Comparison of ENCODE assay signal across 8 mouse cellular contexts in genomic region chr13:23597957-23598356, GRCm38 (mm10). TPM values are rescaled to one million over a fixed set of nuclear protein-coding genes. Genes with fewer than 3 reads are reported as not detected.
DNase-seq lines count a peak whose midpoint lies in the region; ATAC-seq and TF ChIP-seq lines count a peak whose summit lies in the region.

No protein-coding gene starts in this region.

- no peak for ATAC-seq in hindbrain, embryonic 14.5 days (ENCODE audit: low FRiP score)
- ATAC-seq in hindbrain, embryonic 16.5 days = no peak
- peak; percentile 56 for ATAC-seq in megakaryocyte-erythroid progenitor cell, adult 5-6 weeks (replicated peaks; ENCODE audit: low FRiP score, low TSS enrichment, poor library complexity, severe bottlenecking)

- no peaks in the 10 kb centered on the region for H3K36me3 ChIP-seq in hindbrain, embryonic 14.5 days (replicated peaks; ENCODE audit: control insufficient read depth, insufficient read depth)
- H3K36me3 ChIP-seq in hindbrain, embryonic 16.5 days (ENCODE audit: control insufficient read depth, insufficient read depth, low read length) = no peaks in the 10 kb centered on the region
- no peaks in the 10 kb centered on the region for H3K36me3 ChIP-seq in heart, embryonic 10.5 days
- H3K36me3 ChIP-seq in testis, adult 2 months (ENCODE audit: control insufficient read depth, insufficient read depth, low read length) = no peaks in the 10 kb centered on the region

- H3K27ac ChIP-seq in hindbrain, embryonic 14.5 days = no peak overlapping the region
- no peak overlapping the region for H3K27ac ChIP-seq in hindbrain, embryonic 16.5 days (ENCODE audit: low read depth, low read length)
- H3K27ac ChIP-seq in cortical plate, adult 2 months (ENCODE audit: insufficient read depth, low read length) = no peak overlapping the region
- no peak overlapping the region for H3K27ac ChIP-seq in heart, embryonic 10.5 days
- H3K27ac ChIP-seq in testis, adult 2 months (ENCODE audit: control insufficient read depth, insufficient read depth, low read depth, low read length) = no peak overlapping the region

- DNase-seq in hindbrain, embryonic 14.5 days (ENCODE audit: low spot score) = peak; percentile 85
- peak; percentile 89 for DNase-seq in adipocyte (ENCODE audit: low spot score)
- DNase-seq in heart, embryonic 10.5 days (ENCODE audit: low spot score) = peak; percentile 85
- peak; percentile 61 to 88 for DNase-seq in layer of hippocampus, postnatal 25 days (ENCODE audit: extremely low spot score in 1 of 2, low spot score in 1 of 2)

- H3K27me3 ChIP-seq in hindbrain, embryonic 14.5 days (ENCODE audit: control insufficient read depth, insufficient read depth, low read length) = no peaks in the 10 kb centered on the region
- H3K27me3 ChIP-seq in hindbrain, embryonic 16.5 days (replicated peaks; ENCODE audit: control insufficient read depth, insufficient read depth, low read length) = no peaks in the 10 kb centered on the region
- no peaks in the 10 kb centered on the region for H3K27me3 ChIP-seq in heart, embryonic 10.5 days (ENCODE audit: insufficient read depth, poor library complexity, severe bottlenecking)
- no peaks in the 10 kb centered on the region for H3K27me3 ChIP-seq in testis, adult 2 months (ENCODE audit: control insufficient read depth, insufficient read depth, low read length)

- no peak overlapping the region for H3K4me2 ChIP-seq in hindbrain, embryonic 14.5 days (replicated peaks)
- H3K4me2 ChIP-seq in hindbrain, embryonic 16.5 days (ENCODE audit: low read length) = no peak overlapping the region

- no peak overlapping the region for H3K9ac ChIP-seq in hindbrain, embryonic 14.5 days
- H3K9ac ChIP-seq in hindbrain, embryonic 16.5 days (ENCODE audit: low read depth, low read length) = no peak overlapping the region

- TF ChIP-seq POLR2A in cortical plate, adult 2 months (IDR thresholded peaks at IDR 0.05; ENCODE audit: extremely low read depth, insufficient read depth, low read length) = no peak
- TF ChIP-seq POLR2A in testis, adult 2 months (IDR thresholded peaks at IDR 0.05; ENCODE audit: control insufficient read depth, low read depth, low read length) = no peak

- H3K9me3 ChIP-seq in hindbrain, embryonic 14.5 days (ENCODE audit: control insufficient read depth, low read length) = no peaks in the 10 kb centered on the region
- no peaks in the 10 kb centered on the region for H3K9me3 ChIP-seq in hindbrain, embryonic 16.5 days (ENCODE audit: control insufficient read depth, low read length)
- no peaks in the 10 kb centered on the region for H3K9me3 ChIP-seq in heart, embryonic 10.5 days

- no peaks in the 10 kb centered on the region for H3K4me1 ChIP-seq in hindbrain, embryonic 14.5 days (replicated peaks; ENCODE audit: control insufficient read depth, insufficient read depth, low read length)
- H3K4me1 ChIP-seq in hindbrain, embryonic 16.5 days (ENCODE audit: control insufficient read depth, insufficient read depth, low read depth, low read length) = no peaks in the 10 kb centered on the region
- no peaks in the 10 kb centered on the region for H3K4me1 ChIP-seq in cortical plate, adult 2 months (ENCODE audit: control insufficient read depth, insufficient read depth, low read length)
- peaks cover 8% of the 10 kb centered on the region; the same call in 1 of the 2 replicates for H3K4me1 ChIP-seq in heart, embryonic 10.5 days
- H3K4me1 ChIP-seq in testis, adult 2 months (ENCODE audit: control insufficient read depth, insufficient read depth, low read length) = no peaks in the 10 kb centered on the region

- TF ChIP-seq CTCF in cortical plate, adult 2 months (IDR thresholded peaks at IDR 0.05; ENCODE audit: extremely low read depth, insufficient read depth, low read length) = peak; percentile 67
- TF ChIP-seq CTCF in testis, adult 2 months (IDR thresholded peaks at IDR 0.05; ENCODE audit: control insufficient read depth, insufficient read depth, insufficient replicate concordance, low read depth, low read length) = peak; percentile 43; the same call in 1 of the 2 replicates

- H3K4me3 ChIP-seq in hindbrain, embryonic 14.5 days (replicated peaks; ENCODE audit: low read length) = no peak overlapping the region
- H3K4me3 ChIP-seq in hindbrain, embryonic 16.5 days (ENCODE audit: low read length) = no peak overlapping the region
- H3K4me3 ChIP-seq in cortical plate, adult 2 months (ENCODE audit: insufficient read depth, low read length) = no peak overlapping the region
- no peak overlapping the region for H3K4me3 ChIP-seq in heart, embryonic 10.5 days
- no peak overlapping the region for H3K4me3 ChIP-seq in testis, adult 2 months (ENCODE audit: control insufficient read depth, low read depth, low read length)

- 8% methylated on average over 9 of the region's 9 CpGs for WGBS in hindbrain, embryonic 14.5 days
- 9% methylated on average over 9 of the region's 9 CpGs for WGBS in hindbrain, embryonic 16.5 days
- 7% methylated on average over 9 of the region's 9 CpGs for WGBS in heart, embryonic 10.5 days

RNA-seq across cellular contexts. Expression of gene Hist1h4d, which starts 16.6 kb away (rescaled TPM):
- 29.1 and 37.2 TPM in 2 replicates for polyA plus RNA-seq in hindbrain, embryonic 14.5 days (2014; fragmentation: Nextera tagmentation; extraction: Ambion mirVana)
- 27.6 and 30.0 TPM in 2 replicates for polyA plus RNA-seq in hindbrain, embryonic 16.5 days (2015; fragmentation: Nextera tagmentation; extraction: Ambion mirVana)
- polyA plus RNA-seq in cortical plate, adult 2 months (2012; rRNA removed) = 4.4 and 8.9 TPM in 2 replicates
- 41.9 and 60.3 TPM in 2 replicates for polyA plus RNA-seq in heart, embryonic 10.5 days (2016; fragmentation: Nextera tagmentation; extraction: Ambion mirVana)
- total RNA-seq in layer of hippocampus, postnatal 25 days (2021) = 100 to 1,000 TPM; 129 to 153 TPM
- 470 and 507 TPM in 2 replicates for total RNA-seq in megakaryocyte-erythroid progenitor cell, adult 5-6 weeks (2014; fragmentation: Nextera tagmentation)
- total RNA-seq in megakaryocyte-erythroid progenitor cell, adult 5-6 weeks (2017) = 756 and 1,171 TPM in 2 replicates
- polyA plus RNA-seq in testis, adult 2 months (2012; rRNA removed) = 2.7 and 2.9 TPM in 2 replicates

RNA-seq across cellular contexts. Expression of gene Hist1h3d, which starts 22.4 kb away (rescaled TPM):
- polyA plus RNA-seq in hindbrain, embryonic 14.5 days (2014; fragmentation: Nextera tagmentation; extraction: Ambion mirVana) = 1.4 and 2.2 TPM in 2 replicates
- polyA plus RNA-seq in hindbrain, embryonic 16.5 days (2015; fragmentation: Nextera tagmentation; extraction: Ambion mirVana) = 0.85 and 1.3 TPM in 2 replicates
- polyA plus RNA-seq in cortical plate, adult 2 months (2012; rRNA removed) = 2.6 and 3.0 TPM in 2 replicates
- 1.4 and 5.3 TPM in 2 replicates for polyA plus RNA-seq in heart, embryonic 10.5 days (2016; fragmentation: Nextera tagmentation; extraction: Ambion mirVana)
- 10 to 100 TPM; 10.0 to 14.4 TPM for total RNA-seq in layer of hippocampus, postnatal 25 days (2021)
- total RNA-seq in megakaryocyte-erythroid progenitor cell, adult 5-6 weeks (2014; fragmentation: Nextera tagmentation) = 123 and 185 TPM in 2 replicates
- total RNA-seq in megakaryocyte-erythroid progenitor cell, adult 5-6 weeks (2017) = 84.0 and 189 TPM in 2 replicates
- 0.98 and 1.1 TPM in 2 replicates for polyA plus RNA-seq in testis, adult 2 months (2012; rRNA removed)

RNA-seq across cellular contexts. Expression of gene Hist1h2be, which starts 23.0 kb away (rescaled TPM):
- polyA plus RNA-seq in hindbrain, embryonic 14.5 days (2014; fragmentation: Nextera tagmentation; extraction: Ambion mirVana) = 0.52 and 1.0 TPM in 2 replicates
- polyA plus RNA-seq in hindbrain, embryonic 16.5 days (2015; fragmentation: Nextera tagmentation; extraction: Ambion mirVana) = 1.0 and 1.1 TPM in 2 replicates
- polyA plus RNA-seq in cortical plate, adult 2 months (2012; rRNA removed) = 4.2 and 4.6 TPM in 2 replicates
- 1.2 and 1.9 TPM in 2 replicates for polyA plus RNA-seq in heart, embryonic 10.5 days (2016; fragmentation: Nextera tagmentation; extraction: Ambion mirVana)
- total RNA-seq in layer of hippocampus, postnatal 25 days (2021) = 1 to 10 TPM; 7.1 to 8.3 TPM
- total RNA-seq in megakaryocyte-erythroid progenitor cell, adult 5-6 weeks (2014; fragmentation: Nextera tagmentation) = 26.9 and 37.8 TPM in 2 replicates
- 47.9 and 73.4 TPM in 2 replicates for total RNA-seq in megakaryocyte-erythroid progenitor cell, adult 5-6 weeks (2017)
- polyA plus RNA-seq in testis, adult 2 months (2012; rRNA removed) = 0.42 and 0.58 TPM in 2 replicates

RNA-seq across cellular contexts. Expression of gene Hist1h2ad, which starts 23.8 kb away (rescaled TPM):
- 0.77 TPM in 1 of 2 replicates, not detected in the other for polyA plus RNA-seq in hindbrain, embryonic 14.5 days (2014; fragmentation: Nextera tagmentation; extraction: Ambion mirVana)
- 0.57 and 1.3 TPM in 2 replicates for polyA plus RNA-seq in hindbrain, embryonic 16.5 days (2015; fragmentation: Nextera tagmentation; extraction: Ambion mirVana)
- 0.32 and 0.92 TPM in 2 replicates for polyA plus RNA-seq in cortical plate, adult 2 months (2012; rRNA removed)
- polyA plus RNA-seq in heart, embryonic 10.5 days (2016; fragmentation: Nextera tagmentation; extraction: Ambion mirVana) = 0.54 and 1.1 TPM in 2 replicates
- total RNA-seq in layer of hippocampus, postnatal 25 days (2021) = 10 to 100 TPM in 1 of 2 experiments, 1 to 10 TPM in 1; 7.1 to 11.6 TPM
- total RNA-seq in megakaryocyte-erythroid progenitor cell, adult 5-6 weeks (2014; fragmentation: Nextera tagmentation) = 1.4 and 11.1 TPM in 2 replicates
- total RNA-seq in megakaryocyte-erythroid progenitor cell, adult 5-6 weeks (2017) = 1,263 and 1,317 TPM in 2 replicates
- 0.90 and 1.0 TPM in 2 replicates for polyA plus RNA-seq in testis, adult 2 months (2012; rRNA removed)

RNA-seq across cellular contexts. Expression of gene Hist1h2bf, which starts 24.0 kb away (rescaled TPM):
- polyA plus RNA-seq in hindbrain, embryonic 14.5 days (2014; fragmentation: Nextera tagmentation; extraction: Ambion mirVana) = 0.91 and 1.8 TPM in 2 replicates
- polyA plus RNA-seq in hindbrain, embryonic 16.5 days (2015; fragmentation: Nextera tagmentation; extraction: Ambion mirVana) = 0.44 and 0.67 TPM in 2 replicates
- polyA plus RNA-seq in cortical plate, adult 2 months (2012; rRNA removed) = 0.67 TPM in 1 of 2 replicates, not detected in the other
- polyA plus RNA-seq in heart, embryonic 10.5 days (2016; fragmentation: Nextera tagmentation; extraction: Ambion mirVana) = 1.1 and 1.8 TPM in 2 replicates
- 10 to 100 TPM; 26.4 to 30.6 TPM for total RNA-seq in layer of hippocampus, postnatal 25 days (2021)
- total RNA-seq in megakaryocyte-erythroid progenitor cell, adult 5-6 weeks (2014; fragmentation: Nextera tagmentation) = 342 and 512 TPM in 2 replicates
- 329 and 662 TPM in 2 replicates for total RNA-seq in megakaryocyte-erythroid progenitor cell, adult 5-6 weeks (2017)
- 0.98 and 2.9 TPM in 2 replicates for polyA plus RNA-seq in testis, adult 2 months (2012; rRNA removed)
